In the genomic region with DNA sequence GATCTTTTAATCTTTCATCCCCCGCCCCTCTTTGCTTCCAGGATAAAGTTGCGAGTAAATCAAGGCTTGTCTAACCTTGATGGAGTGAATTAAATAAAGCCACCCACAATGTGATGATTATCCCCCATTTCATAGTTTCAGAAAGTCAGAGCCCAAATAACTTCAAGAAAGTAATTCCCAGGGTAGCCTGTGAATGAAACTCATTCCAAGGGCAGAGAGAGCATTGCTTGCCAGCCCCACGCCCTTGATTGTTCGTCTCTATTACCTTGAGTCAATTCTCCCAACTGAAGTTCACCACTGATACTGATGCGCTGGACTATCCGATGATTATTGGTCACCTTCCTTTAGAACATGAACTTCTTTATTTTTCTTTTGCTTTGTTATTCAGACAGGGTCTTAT, we compare ENCODE assay signal across 24 mouse cellular contexts.
"Had no signal": no experiment of that assay in that cellular context is flagged by ENCODE, and none has a peak within 500 bp of the region (broad histone marks: within the 10 kb centered on the region; RNA-seq: fewer than 3 reads in every experiment).

No protein-coding gene starts in this region.

- ATAC-seq: liver, postnatal 0 days; lung, postnatal 0 days; midbrain, embryonic 16.5 days had no signal

- H3K27ac ChIP-seq: lung, embryonic 15.5 days; macrophage; midbrain, embryonic 12.5 days; neural tube, embryonic 13.5 days; neural tube, embryonic 15.5 days; stomach, embryonic 15.5 days; stomach, postnatal 0 days had no signal

- H3K4me3 ChIP-seq: lung, embryonic 15.5 days; megakaryocyte, embryonic 14.5 days; midbrain, embryonic 12.5 days; myocyte; neural tube, embryonic 13.5 days; neural tube, embryonic 15.5 days; stomach, embryonic 15.5 days had no signal

- H3K4me2 ChIP-seq: lung, embryonic 15.5 days; midbrain, embryonic 12.5 days; neural tube, embryonic 13.5 days; neural tube, embryonic 15.5 days; stomach, embryonic 15.5 days had no signal

- H3K4me1 ChIP-seq: stomach, embryonic 15.5 days had no signal

- H3K27me3 ChIP-seq: lung, embryonic 15.5 days; neural tube, embryonic 13.5 days; neural tube, embryonic 15.5 days; stomach, embryonic 15.5 days had no signal

- H3K9me3 ChIP-seq: lung, embryonic 15.5 days; megakaryocyte, embryonic 14.5 days; midbrain, embryonic 12.5 days; neural tube, embryonic 13.5 days; neural tube, embryonic 15.5 days; stomach, embryonic 15.5 days had no signal

- DNase-seq: liver, postnatal 0 days; lung, adult 2 months; lung, postnatal 14 days; lung, postnatal 36 days; midbrain, embryonic 14.5 days; retina, postnatal 1 day; right cerebral cortex, adult 18-20 months; right cerebral cortex, postnatal 25 days; right cerebral cortex, postnatal 4 days; spleen, adult 18-20 months; thymus, adult 2 months; thymus, postnatal 25 days; thymus, postnatal 4 days had no signal

- H3K36me3 ChIP-seq: lung, embryonic 15.5 days; midbrain, embryonic 12.5 days; neural tube, embryonic 13.5 days; neural tube, embryonic 15.5 days; stomach, embryonic 15.5 days had no signal

- H3K9ac ChIP-seq: liver, postnatal 0 days; lung, embryonic 15.5 days; midbrain, embryonic 12.5 days; neural tube, embryonic 13.5 days; neural tube, embryonic 15.5 days; stomach, embryonic 15.5 days had no signal
